Mouse (Mus musculus): ENCODE data around the gene Tunar. TPM values are rescaled to one million over a fixed set of nuclear protein-coding genes. Genes with fewer than 3 reads are reported as not detected.

Gene Tunar
- total RNA-seq, 2 experiments from 2014 or later, result not detected

DNA sequence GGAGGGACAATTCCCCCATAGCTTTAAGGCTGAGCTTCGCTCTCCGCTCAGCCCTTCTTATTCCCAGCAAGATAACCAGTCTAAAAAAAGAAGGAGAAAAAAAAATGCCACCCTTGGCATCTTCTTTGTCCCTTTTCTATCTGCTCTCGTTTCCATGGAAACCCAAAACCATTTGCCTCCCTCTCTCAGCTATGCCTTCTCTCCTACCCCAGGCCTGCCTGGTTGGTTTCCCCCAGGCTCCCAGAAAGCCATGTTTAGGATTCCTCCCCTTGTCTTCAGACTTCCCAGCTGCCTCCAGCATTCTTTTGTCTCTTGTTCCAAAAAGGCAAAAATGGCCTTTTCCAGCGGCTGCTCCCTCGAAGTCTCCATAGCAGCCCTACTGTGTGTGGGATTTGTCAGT is 70.1 kb downstream of the Tunar start:
- DNase-seq, result no peak

- DNase-seq, result no peak
These were observed 72.3 kb downstream of the Tunar start for GRCm38 (mm10) chr12:105406008-105406407.

- DNase-seq, result no peak
These were observed 80.2 kb downstream of the Tunar start for GRCm38 (mm10) chr12:105413909-105414308.

DNA sequence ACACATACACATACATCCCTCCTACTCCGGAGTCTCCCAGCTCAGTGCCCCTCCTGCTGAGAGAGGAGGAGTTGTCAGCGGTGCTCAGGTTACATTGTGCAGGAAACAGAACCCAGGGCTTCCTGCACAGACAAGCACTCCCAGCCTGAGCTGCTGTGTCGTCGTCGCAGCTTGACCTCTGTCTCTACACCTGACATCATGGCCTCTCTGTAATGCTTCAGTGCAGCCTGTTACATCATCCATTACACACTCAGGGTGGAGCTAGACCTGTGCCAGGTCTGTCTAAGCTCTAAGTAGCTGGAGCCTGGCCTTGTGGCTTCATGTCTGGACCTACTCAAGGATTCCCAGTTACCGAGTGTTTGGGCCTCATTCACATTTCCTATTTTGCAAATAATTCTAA is 86.8 kb downstream of the Tunar start:
- DNase-seq, result no peak

DNA sequence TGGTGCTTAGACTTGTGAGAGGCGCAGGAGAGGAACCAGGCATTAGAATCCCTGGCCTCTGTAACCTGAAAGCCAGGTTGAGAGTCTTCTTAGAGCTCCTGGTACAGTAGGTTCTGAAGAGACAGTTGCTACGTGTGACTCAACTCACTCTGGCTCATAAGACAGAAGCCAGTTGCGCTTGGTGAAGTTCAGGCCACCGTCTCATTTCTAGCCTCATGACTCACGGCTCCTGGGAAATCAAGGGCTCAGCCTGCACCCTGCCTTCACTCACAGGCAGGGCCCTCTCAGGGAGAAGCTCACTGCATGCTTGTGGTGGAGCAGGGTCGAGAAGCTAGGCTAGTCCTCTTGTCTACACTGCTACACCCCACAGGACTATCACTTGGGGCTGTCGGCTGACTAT is 92.9 kb downstream of the Tunar start:
- no peak for DNase-seq

GRCm38 (mm10) chr12:105427039-105427757 is 93.5 kb downstream of the Tunar start:
- DNase-seq, result peak; percentile 82

- no peak for DNase-seq
These were observed 98.2 kb downstream of the Tunar start for GRCm38 (mm10) chr12:105431872-105432271.

- DNase-seq, result no peak
These were observed 99.1 kb downstream of the Tunar start for GRCm38 (mm10) chr12:105432807-105433206.

Other genes with a start within 250 kb of the Tunar start
- gene Tcl1b2, start 187.9 kb upstream of the Tunar start, total RNA-seq (2021), result not detected
- gene Tcl1b1, start 174.2 kb upstream of the Tunar start, total RNA-seq (2021), result not detected
- not detected for gene Tcl1b5, start 157.5 kb upstream of the Tunar start, total RNA-seq (2021)
- not detected for gene Tcl1b3, start 142.8 kb upstream of the Tunar start, total RNA-seq (2021)
- not detected for gene Tcl1b4, start 131.9 kb upstream of the Tunar start, total RNA-seq (2021)
- not detected for gene Tcl1, start 111.1 kb upstream of the Tunar start, total RNA-seq (2021)
- 1 to 10 TPM; 1.0 to 1.2 TPM for gene D430019H16Rik, start 120.0 kb downstream of the Tunar start, total RNA-seq (2021)
- 1 to 10 TPM; 2.1 to 2.5 TPM for gene Bdkrb2, start 229.4 kb downstream of the Tunar start, total RNA-seq (2021)